15 mouse cellular contexts compared by ENCODE assay signal in genomic region chr5:136213716-136214115, GRCm38 (mm10).
"Had no signal": no experiment of that assay in that cellular context is flagged by ENCODE, and none has a peak within 500 bp of the region (broad histone marks: within the 10 kb centered on the region; RNA-seq: fewer than 3 reads in every experiment).

No protein-coding gene starts in this region.

- H3K4me3 ChIP-seq: layer of hippocampus, adult 2 months; limb, embryonic 12.5 days; megakaryocyte, embryonic 14.5 days; midbrain, embryonic 15.5 days; neural tube, embryonic 13.5 days had no signal

- DNase-seq: kidney, postnatal 10 days; kidney, postnatal 4 days; liver; retina, postnatal 1 day; right cerebral cortex, postnatal 4 days; spleen, adult 18-20 months; thymus, adult 2 months; thymus, postnatal 25 days had no signal

- ATAC-seq: midbrain, embryonic 15.5 days had no signal

- H3K4me2 ChIP-seq: limb, embryonic 12.5 days; midbrain, embryonic 11.5 days; midbrain, embryonic 15.5 days; neural tube, embryonic 13.5 days had no signal

- H3K9me3 ChIP-seq: midbrain, embryonic 15.5 days; neural tube, embryonic 13.5 days had no signal

- H3K27ac ChIP-seq: layer of hippocampus, adult 2 months; limb, embryonic 12.5 days; macrophage; midbrain, embryonic 15.5 days; neural tube, embryonic 13.5 days had no signal

- H3K9ac ChIP-seq: limb, embryonic 12.5 days; midbrain, embryonic 15.5 days; neural tube, embryonic 13.5 days had no signal

- H3K27me3 ChIP-seq: limb, embryonic 12.5 days; midbrain, embryonic 15.5 days; neural tube, embryonic 13.5 days had no signal

- H3K4me1 ChIP-seq: limb, embryonic 12.5 days; midbrain, embryonic 15.5 days; neural tube, embryonic 13.5 days had no signal
